ENCODE assay signal across 10 mouse cellular contexts in the genomic region with DNA sequence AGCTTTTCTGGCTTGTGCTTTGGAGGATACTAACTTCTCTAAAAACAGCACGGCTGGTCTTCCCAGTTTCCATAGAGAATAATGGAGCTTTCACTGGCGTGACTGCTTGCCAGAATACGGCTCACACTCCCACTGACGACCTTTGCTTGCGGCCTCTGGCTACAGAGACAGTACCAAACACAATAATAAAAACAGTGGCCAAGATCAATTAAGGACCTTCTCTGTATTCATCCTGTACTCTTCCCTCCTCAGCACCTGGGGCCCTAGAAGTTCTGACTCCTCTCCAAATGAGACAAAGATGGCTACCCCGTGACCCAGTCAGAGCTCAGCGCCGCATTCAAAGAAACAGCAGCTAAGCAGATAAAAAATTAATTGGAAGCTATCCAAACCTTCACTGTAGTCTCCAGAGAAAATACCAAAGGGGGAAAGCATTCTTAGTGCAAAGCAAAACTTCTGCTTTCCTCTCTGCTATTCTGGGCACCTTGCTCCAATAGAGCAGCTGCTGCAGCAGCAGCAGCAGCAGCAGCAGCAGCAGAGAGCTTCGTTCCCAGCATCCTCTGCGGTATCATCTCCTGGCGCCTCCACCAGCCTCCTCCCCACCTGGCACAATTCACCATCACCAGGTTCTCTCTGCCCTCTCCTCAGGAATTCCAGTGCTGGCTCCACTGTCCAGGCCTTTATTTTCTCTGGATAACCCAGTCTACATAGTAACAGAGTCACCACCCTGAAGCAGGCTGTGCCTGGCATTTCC. TPM values are rescaled to one million over a fixed set of nuclear protein-coding genes. Genes with fewer than 3 reads are reported as not detected.
DNase-seq lines count a peak whose midpoint lies in the region; ATAC-seq and TF ChIP-seq lines count a peak whose summit lies in the region.
"Had no signal": no experiment of that assay in that cellular context is flagged by ENCODE, and none has a peak within 500 bp of the region (broad histone marks: within the 10 kb centered on the region; RNA-seq: fewer than 3 reads in every experiment).

No protein-coding gene starts in this region.

- DNase-seq in hindbrain, embryonic 10.5 days (ENCODE audit: low spot score) = no peak
- DNase-seq in hindbrain, embryonic 11.5 days (ENCODE audit: low spot score) = no peak
- DNase-seq in ES-E14 (ENCODE audit: low read depth, low spot score) = no peak
- DNase-seq in heart, adult 2 months = peak; percentile 24 to 40
- DNase-seq in spleen, adult 18-20 months = no peak
- no peak for DNase-seq in spleen, postnatal 4 days (ENCODE audit: low spot score in 2 of 2)

- no peak overlapping the region for H3K4me2 ChIP-seq in hindbrain, embryonic 11.5 days (replicated peaks; ENCODE audit: low read depth, low read length)
- H3K4me2 ChIP-seq in limb, embryonic 13.5 days (replicated peaks) = no peak overlapping the region

- no peak for TF ChIP-seq CTCF in heart, adult 2 months (IDR thresholded peaks at IDR 0.05)

- H3K9me3 ChIP-seq in hindbrain, embryonic 10.5 days = no peaks in the 10 kb centered on the region
- no peaks in the 10 kb centered on the region for H3K9me3 ChIP-seq in hindbrain, embryonic 11.5 days (ENCODE audit: control insufficient read depth, low read length)
- no peaks in the 10 kb centered on the region for H3K9me3 ChIP-seq in ES-E14 (ENCODE audit: control insufficient read depth, insufficient read depth, low read depth, low read length)
- H3K9me3 ChIP-seq in limb, embryonic 13.5 days = no peaks in the 10 kb centered on the region

- TF ChIP-seq EP300 in heart, adult 2 months (IDR thresholded peaks at IDR 0.05; ENCODE audit: insufficient read depth, low read depth, low read length) = no peak

- H3K27me3 ChIP-seq in hindbrain, embryonic 10.5 days (ENCODE audit: insufficient read depth, poor library complexity, severe bottlenecking) = 0 out of 2 replicates have a peak, but pooled peaks cover 3% of the 10 kb centered on the region
- no peaks in the 10 kb centered on the region for H3K27me3 ChIP-seq in hindbrain, embryonic 11.5 days (ENCODE audit: control insufficient read depth, insufficient read depth, low read length)
- H3K27me3 ChIP-seq in heart, adult 2 months (ENCODE audit: control insufficient read depth, insufficient read depth, low read length) = no peaks in the 10 kb centered on the region
- no peaks in the 10 kb centered on the region for H3K27me3 ChIP-seq in limb, embryonic 13.5 days

- no peak overlapping the region for H3K9ac ChIP-seq in hindbrain, embryonic 11.5 days (ENCODE audit: low read depth, low read length)
- peak overlapping the region; percentile 70 for H3K9ac ChIP-seq in ES-E14 (ENCODE audit: insufficient read depth, low read depth, low read length, poor library complexity, severe bottlenecking)
- H3K9ac ChIP-seq in heart, adult 2 months (ENCODE audit: low read depth, low read length) = no peak overlapping the region
- H3K9ac ChIP-seq in limb, embryonic 13.5 days = no peak overlapping the region

- peak overlapping the region; percentile 16; the same call in 1 of the 2 replicates for H3K27ac ChIP-seq in hindbrain, embryonic 10.5 days
- H3K27ac ChIP-seq in hindbrain, embryonic 11.5 days (ENCODE audit: low read depth, low read length) = no peak overlapping the region
- H3K27ac ChIP-seq in ES-E14 (ENCODE audit: insufficient read depth, low read depth, low read length, poor library complexity, severe bottlenecking) = peak overlapping the region; percentile 33; the same call in 1 of the 2 replicates
- peak overlapping the region; percentile 18 for H3K27ac ChIP-seq in heart, adult 2 months
- peak overlapping the region; percentile 52; the same call in 1 of the 2 replicates for H3K27ac ChIP-seq in limb, embryonic 13.5 days
- H3K27ac ChIP-seq: macrophage had no signal

- H3K4me1 ChIP-seq in hindbrain, embryonic 10.5 days (replicated peaks) = peaks cover 11% of the 10 kb centered on the region
- no peaks in the 10 kb centered on the region for H3K4me1 ChIP-seq in hindbrain, embryonic 11.5 days (replicated peaks; ENCODE audit: control insufficient read depth, insufficient read depth, low read length)
- peaks cover 0 to 9% of the 10 kb centered on the region in 2 experiments; a peak in 2 of 4 replicates for H3K4me1 ChIP-seq in ES-E14 (ENCODE audit: control insufficient read depth in 2 of 2, insufficient read depth in 2 of 2, low read length in 2 of 2, poor library complexity in 1 of 2)
- no peaks in the 10 kb centered on the region; the same call in 1 of the 2 replicates for H3K4me1 ChIP-seq in heart, adult 2 months (ENCODE audit: control insufficient read depth, insufficient read depth, low read length)
- peaks cover 59% of the 10 kb centered on the region for H3K4me1 ChIP-seq in limb, embryonic 13.5 days

- H3K36me3 ChIP-seq in hindbrain, embryonic 10.5 days = no peaks in the 10 kb centered on the region
- H3K36me3 ChIP-seq in hindbrain, embryonic 11.5 days (ENCODE audit: control insufficient read depth, insufficient read depth, low read length) = no peaks in the 10 kb centered on the region
- no peaks in the 10 kb centered on the region; the same call in 1 of the 2 replicates for H3K36me3 ChIP-seq in ES-E14 (ENCODE audit: control insufficient read depth, insufficient read depth, low read length, poor library complexity, severe bottlenecking)
- no peaks in the 10 kb centered on the region for H3K36me3 ChIP-seq in heart, adult 2 months (ENCODE audit: control insufficient read depth, insufficient read depth, low read length)
- no peaks in the 10 kb centered on the region for H3K36me3 ChIP-seq in limb, embryonic 13.5 days

- no peak overlapping the region for H3K4me3 ChIP-seq in hindbrain, embryonic 10.5 days
- no peak overlapping the region for H3K4me3 ChIP-seq in hindbrain, embryonic 11.5 days (ENCODE audit: low read depth, low read length)
- H3K4me3 ChIP-seq in ES-E14 (ENCODE audit: insufficient read depth in 1 of 2, low read depth in 1 of 2, low read length in 2 of 2, poor library complexity in 1 of 2, severe bottlenecking in 1 of 2) = peak overlapping the region; percentile 49 to 54; a peak in 3 of 4 replicates
- H3K4me3 ChIP-seq in heart, adult 2 months = no peak overlapping the region
- no peak overlapping the region for H3K4me3 ChIP-seq in limb, embryonic 13.5 days

- no peak for TF ChIP-seq POLR2A in heart, adult 2 months (IDR thresholded peaks at IDR 0.05; ENCODE audit: insufficient read depth, low read depth, low read length)

- H3K79me2 ChIP-seq in heart, adult 2 months (replicated peaks; ENCODE audit: control insufficient read depth, insufficient read depth, low read length) = no peaks in the 10 kb centered on the region

- in situ Hi-C loops in ES-E14 (cut with MboI; ENCODE audit: low sequenced_read_pairs in 2 of 2, unreplicated experiment in 2 of 2) = no loop called here

- no peak for ATAC-seq in hindbrain, embryonic 11.5 days (ENCODE audit: low FRiP score)
- ATAC-seq in limb, embryonic 13.5 days (ENCODE audit: low FRiP score, low read depth) = peak; percentile 25; the same call in 1 of the 2 replicates
- no peak for ATAC-seq in inflammation-experienced regulatory T-cells, adult 6 months

- intact Hi-C loops in heart, adult 2 months (cut with DNase I) = no loop called here

- WGBS in hindbrain, embryonic 10.5 days = 74% methylated on average over 11 of the region's 11 CpGs
- 74% methylated on average over 11 of the region's 11 CpGs for WGBS in hindbrain, embryonic 11.5 days
- 18% methylated on average over 11 of the region's 11 CpGs for WGBS in heart, adult 2 months
- WGBS in limb, embryonic 13.5 days = 54% methylated on average over 11 of the region's 11 CpGs

TF ChIP-seq in ES-E14, 5 proteins besides CTCF, POLR2A, EP300 and RAD21:
- no peak for TF ChIP-seq HCFC1 (IDR thresholded peaks at IDR 0.05; ENCODE audit: borderline replicate concordance, insufficient read depth, low read length)
- no peak for TF ChIP-seq MAFK (IDR thresholded peaks at IDR 0.05; ENCODE audit: insufficient read depth, low read depth, low read length)
- TF ChIP-seq ZNF384 (IDR thresholded peaks at IDR 0.05; ENCODE audit: low read depth, low read length) = no peak
- no peak for TF ChIP-seq ZC3H11A (IDR thresholded peaks at IDR 0.05; ENCODE audit: borderline replicate concordance, low read depth, low read length)
- no peak for TF ChIP-seq CHD2 (IDR thresholded peaks at IDR 0.05; ENCODE audit: low read depth, low read length)
TF ChIP-seq in ES-E14: peak in this region for 0.

RNA-seq across cellular contexts. Expression of gene Kank4, which starts 20.6 kb away (rescaled TPM):
- 0.90 and 1.1 TPM in 2 replicates for polyA plus RNA-seq in hindbrain, embryonic 10.5 days (2016; fragmentation: Nextera tagmentation; extraction: Ambion mirVana)
- 1.4 and 1.7 TPM in 2 replicates for polyA plus RNA-seq in hindbrain, embryonic 11.5 days (2014; fragmentation: Nextera tagmentation; extraction: Ambion mirVana)
- 4.0 and 5.4 TPM in 2 replicates for total RNA-seq in ES-E14 (2012; rRNA removed)
- total RNA-seq in heart, adult 2 months (2021) = under 1 TPM; 0.50 to 0.84 TPM
- polyA plus RNA-seq in heart, adult 2 months (2012; rRNA removed) = 0.51 and 1.2 TPM in 2 replicates
- polyA plus RNA-seq in limb, embryonic 13.5 days (2015; fragmentation: Nextera tagmentation; extraction: Ambion mirVana) = 2.8 and 3.0 TPM in 2 replicates
- polyA plus RNA-seq in inflammation-experienced regulatory T-cells, adult 6 months (2017; shearing (Covaris generic)) = not detected
- polyA plus RNA-seq: macrophage had no signal

RNA-seq across cellular contexts. Expression of gene I0C0044D17Rik, which starts 26.9 kb away (rescaled TPM):
- polyA plus RNA-seq in hindbrain, embryonic 10.5 days (2016; fragmentation: Nextera tagmentation; extraction: Ambion mirVana) = not detected in 2 replicates
- polyA plus RNA-seq in hindbrain, embryonic 11.5 days (2014; fragmentation: Nextera tagmentation; extraction: Ambion mirVana) = not detected in 2 replicates
- total RNA-seq in ES-E14 (2012; rRNA removed) = 0.13 TPM in 1 of 2 replicates, not detected in the other
- total RNA-seq in heart, adult 2 months (2021) = not detected
- polyA plus RNA-seq in heart, adult 2 months (2012; rRNA removed) = not detected in 2 replicates
- polyA plus RNA-seq in limb, embryonic 13.5 days (2015; fragmentation: Nextera tagmentation; extraction: Ambion mirVana) = not detected in 2 replicates
- polyA plus RNA-seq in inflammation-experienced regulatory T-cells, adult 6 months (2017; shearing (Covaris generic)) = not detected
- polyA plus RNA-seq: embryonic facial prominence, embryonic 11.5 days; macrophage had no signal

Comparison
In these comparisons a context has a peak if more than half of its experiments do, and no peak if none do; other contexts are left out.
1. DNase-seq: peak in heart, adult 2 months (2 of 2); none in hindbrain, embryonic 10.5 days (single experiment), hindbrain, embryonic 11.5 days (single experiment), ES-E14 (single experiment), spleen, adult 18-20 months (0 of 2) and spleen, postnatal 4 days (0 of 2).
2. H3K4me3 ChIP-seq: peak in ES-E14 (2 of 2); none in hindbrain, embryonic 10.5 days (single experiment), hindbrain, embryonic 11.5 days (single experiment), heart, adult 2 months (single experiment) and limb, embryonic 13.5 days (single experiment).